Mouse (Mus musculus) MEL (cell line): ENCODE measurements around the gene Ptcra. TPM values are rescaled to one million over a fixed set of nuclear protein-coding genes. Genes with fewer than 3 reads are reported as not detected.
A peak's percentile ranks its signal among the peaks of the same experiment; 100 is the strongest.

Experiments
- DNase-seq: peaks from one replicate; pipeline ENCODE4 v3.0.0; 2011; ENCODE audit warnings: low read depth, low spot score
- H3K27ac ChIP-seq: 2 replicates; pipeline ENCODE4 v1.5.1; 2012; ENCODE audit warnings: low read depth, mild to moderate bottlenecking, control low read depth, low read length, moderate library complexity; ENCODE audit not compliant: control insufficient read depth
- H3K27me3 ChIP-seq, 2 experiments: fragments of 150-350 bp in 1 of 2; sonication (generic) in 1 of 2; 2 replicates each; pipeline ENCODE4 v1.6.1; 2012; ENCODE audit warnings: low read length in 2 of 2, mild to moderate bottlenecking in 2 of 2, improper control_type of control experiment in 1 of 2, moderate library complexity in 1 of 2; ENCODE audit not compliant: insufficient read depth in 2 of 2, control insufficient read depth in 1 of 2
- H3K36me3 ChIP-seq, 2 experiments: 2 replicates each; pipeline ENCODE4 v1.6.1; 2012 to 2014; ENCODE audit warnings: low read length in 2 of 2, improper control_type of control experiment in 1 of 2, inconsistent platforms in 1 of 2, mild to moderate bottlenecking in 1 of 2; ENCODE audit not compliant: insufficient read depth in 2 of 2, control insufficient read depth in 1 of 2
- H3K4me1 ChIP-seq, 2 experiments: fragments of 150-350 bp in 1 of 2; sonication (generic) in 1 of 2; 2 replicates each; pipeline ENCODE4 v1.6.1; 2012; ENCODE audit warnings: low read length in 2 of 2, improper control_type of control experiment in 1 of 2, mild to moderate bottlenecking in 1 of 2; ENCODE audit not compliant: insufficient read depth in 2 of 2, control insufficient read depth in 1 of 2
- H3K4me3 ChIP-seq, 2 experiments: fragments of 150-350 bp in 1 of 2; sonication (generic) in 1 of 2; 2 replicates each; pipeline ENCODE4 v1.5.1; 2012; ENCODE audit warnings: low read depth in 2 of 2, low read length in 2 of 2, mild to moderate bottlenecking in 2 of 2, moderate library complexity in 2 of 2, control low read depth in 1 of 2, improper control_type of control experiment in 1 of 2; ENCODE audit not compliant: control insufficient read depth in 1 of 2, insufficient read depth in 1 of 2
- H3K79me2 ChIP-seq: 2 replicates; pipeline ENCODE4 v1.6.1; 2012; ENCODE audit warnings: mild to moderate bottlenecking, low read length, moderate library complexity; ENCODE audit not compliant: control insufficient read depth, poor library complexity, insufficient read depth
- H3K9ac ChIP-seq: 2 replicates; pipeline ENCODE4 v1.6.1; 2012; ENCODE audit warnings: low read depth, mild to moderate bottlenecking, control low read depth, low read length, moderate library complexity; ENCODE audit not compliant: control insufficient read depth, poor library complexity, severe bottlenecking
- H3K9me3 ChIP-seq: fragments of 150-350 bp; sonication (generic); replicated peaks from 2 replicates; pipeline ENCODE4 v1.6.1; 2012; ENCODE audit warnings: mild to moderate bottlenecking, low read length, improper control_type of control experiment, moderate library complexity; ENCODE audit not compliant: insufficient read depth
- CHD1 ChIP-seq: IDR thresholded peaks from 2 replicates; pipeline ENCODE4 v1.6.1; 2012; ENCODE audit warnings: low read depth, mild to moderate bottlenecking, inconsistent platforms, low read length, improper control_type of control experiment
- E2F4 ChIP-seq: IDR thresholded peaks from 2 replicates; pipeline ENCODE4 v1.6.1; 2011; ENCODE audit warnings: low read depth, low read length, improper control_type of control experiment, borderline replicate concordance
- EP300 ChIP-seq, 2 experiments: IDR thresholded peaks; 2 replicates each; pipeline ENCODE4 v1.6.1; 2011; ENCODE audit warnings: improper control_type of control experiment in 2 of 2, low read length in 2 of 2, low read depth in 1 of 2, mild to moderate bottlenecking in 1 of 2
- GATA1 ChIP-seq: IDR thresholded peaks from 2 replicates; pipeline ENCODE4 v1.6.1; 2011; ENCODE audit warnings: low read depth, low read length, improper control_type of control experiment
- HCFC1 ChIP-seq: IDR thresholded peaks from 2 replicates; pipeline ENCODE4 v1.6.1; 2012; ENCODE audit warnings: low read depth, mild to moderate bottlenecking, inconsistent platforms, low read length, improper control_type of control experiment, moderate library complexity
- JUND ChIP-seq: IDR thresholded peaks from 2 replicates; pipeline ENCODE4 v1.6.1; 2011; ENCODE audit warnings: low read depth, mild to moderate bottlenecking, improper control_type of control experiment, low read length
- MAFK ChIP-seq: IDR thresholded peaks from 2 replicates; pipeline ENCODE4 v1.6.1; 2011; ENCODE audit warnings: low read depth, mild to moderate bottlenecking, low read length, improper control_type of control experiment, borderline replicate concordance
- MYB ChIP-seq: IDR thresholded peaks from 2 replicates; pipeline ENCODE4 v1.6.1; 2011; ENCODE audit warnings: mild to moderate bottlenecking, low read depth, low read length, improper control_type of control experiment
- POLR2A ChIP-seq, 2 experiments: IDR thresholded peaks; 2 replicates each; pipeline ENCODE4 v1.6.1; 2011 to 2012; ENCODE audit warnings: low read length in 2 of 2, mild to moderate bottlenecking in 2 of 2, control low read depth in 1 of 2, improper control_type of control experiment in 1 of 2, low read depth in 1 of 2, moderate library complexity in 1 of 2; ENCODE audit not compliant: control insufficient read depth in 1 of 2, insufficient read depth in 1 of 2, poor library complexity in 1 of 2
- POLR2AphosphoS2 ChIP-seq: IDR thresholded peaks from 2 replicates; pipeline ENCODE4 v1.6.1; 2011; ENCODE audit warnings: low read length, improper control_type of control experiment
- POLR2AphosphoS5 ChIP-seq: IDR thresholded peaks from 2 replicates; pipeline ENCODE4 v1.6.1; 2012; ENCODE audit warnings: low read depth, borderline replicate concordance, mild to moderate bottlenecking, inconsistent platforms, low read length, moderate library complexity, mixed read lengths
- RAD21 ChIP-seq: IDR thresholded peaks from 2 replicates; pipeline ENCODE4 v1.6.1; 2011; ENCODE audit warnings: mild to moderate bottlenecking, low read depth, low read length, improper control_type of control experiment
- RCOR1 ChIP-seq: IDR thresholded peaks from 2 replicates; pipeline ENCODE4 v1.6.1; 2012; ENCODE audit warnings: low read depth, mild to moderate bottlenecking, inconsistent platforms, low read length, improper control_type of control experiment
- USF1 ChIP-seq: IDR thresholded peaks from 2 replicates; pipeline ENCODE4 v1.6.1; 2014; ENCODE audit warnings: low read depth, mild to moderate bottlenecking, inconsistent platforms, low read length, improper control_type of control experiment, moderate library complexity
- ZKSCAN1 ChIP-seq: IDR thresholded peaks from 2 replicates; pipeline ENCODE4 v1.6.1; 2012; ENCODE audit warnings: low read depth, mild to moderate bottlenecking, inconsistent platforms, low read length, improper control_type of control experiment, moderate library complexity
- ZMIZ1 ChIP-seq: IDR thresholded peaks from 2 replicates; pipeline ENCODE4 v1.6.1; 2012; ENCODE audit warnings: low read depth, mild to moderate bottlenecking, inconsistent platforms, low read length, improper control_type of control experiment, moderate library complexity
- polyA plus RNA-seq, 2 experiments: library from polyadenylated mRNA; stranded (reverse) in 1 of 2; unstranded in 1 of 2; fragments of >175 nt in 1 of 2; fragments of >200 nt in 1 of 2; gene quantifications; 2 replicates each; pipeline versions ENCODE4 v1.2.1 to v1.2.4; 2012; ENCODE audit warnings: low replicate concordance in 2 of 2, low read depth in 1 of 2; ENCODE audit not compliant: insufficient read length in 2 of 2, insufficient read depth in 1 of 2, missing spikeins in 1 of 2
- total RNA-seq: library from RNA; depleted of rRNA; stranded (reverse); fragments of 300-350 nt; gene quantifications from 2 replicates; pipeline ENCODE4 v1.2.3, GENCODE M21; 2012

Gene Ptcra
- total and polyA plus RNA-seq, 3 experiments: 1.7 to 1.8 TPM; not detected in 1

- no peaks in the 10 kb centered on the region for H3K27me3 ChIP-seq
- peaks cover 5 to 6% of the 10 kb centered on the region in 2 experiments for H3K36me3 ChIP-seq
Measured at GRCm38 (mm10) chr17:46776087-46776486, 12.6 kb upstream of the Ptcra start.

GRCm38 (mm10) chr17:46775070-46775469 is 11.6 kb upstream of the Ptcra start:
- Histone ChIP-seq H3K9ac (no peak overlapping the region), H3K4me1 (peaks cover 0 to 7% of the 10 kb centered on the region in 2 experiments; a peak in 1 of 4 replicates), H3K36me3 (peaks cover 0 to 3% of the 10 kb centered on the region in 2 experiments; a peak in 3 of 4 replicates), H3K4me3 (no peak overlapping the region), H3K79me2 (peaks cover 10% of the 10 kb centered on the region), H3K9me3 (no peaks in the 10 kb centered on the region), H3K27me3 (no peaks in the 10 kb centered on the region), H3K27ac (no peak overlapping the region)
- no peak for TF ChIP-seq ZKSCAN1
- TF ChIP-seq USF1: no peak
- TF ChIP-seq JUND: no peak
- TF ChIP-seq RCOR1: no peak
- TF ChIP-seq POLR2AphosphoS5: no peak
- TF ChIP-seq E2F4: no peak
- TF ChIP-seq RAD21: no peak
- no peak for TF ChIP-seq GATA1
- TF ChIP-seq MYB: no peak
- no peak for TF ChIP-seq HCFC1
- no peak for TF ChIP-seq MAFK
- no peak for DNase-seq

More at GRCm38 (mm10) chr17:46776087-46776486, 12.6 kb upstream of the Ptcra start:
- TF ChIP-seq MAFK: no peak
- TF ChIP-seq CHD1: no peak
- 0 out of 4 replicates have a peak, but pooled peaks of 1 of the 2 experiments have one; percentile 39 for TF ChIP-seq POLR2A (IDR thresholded peaks at IDR 0.05; ENCODE audit: control insufficient read depth in 1 of 2, insufficient read depth in 1 of 2, low read depth in 1 of 2, low read length in 2 of 2, poor library complexity in 1 of 2)
- TF ChIP-seq ZMIZ1: 0 out of 2 replicates have a peak, but pooled peaks have one; percentile 56
- no peak for TF ChIP-seq JUND
- H3K79me2 ChIP-seq: peaks cover 15% of the 10 kb centered on the region
- H3K9me3 ChIP-seq: no peaks in the 10 kb centered on the region
- no peak overlapping the region for H3K4me3 ChIP-seq
- peaks cover 0 to 11% of the 10 kb centered on the region in 2 experiments; a peak in 2 of 4 replicates for H3K4me1 ChIP-seq
- no peak overlapping the region for H3K9ac ChIP-seq
- peak; percentile 28 for DNase-seq
- H3K27ac ChIP-seq: no peak overlapping the region

GRCm38 (mm10) chr17:46774131-46774472 is 10.6 kb upstream of the Ptcra start:
- Histone ChIP-seq H3K4me3 (peak overlapping the region; percentile 69 to 91), H3K36me3 (peaks cover 0 to 2% of the 10 kb centered on the region in 2 experiments; a peak in 2 of 4 replicates), H3K27ac (peak overlapping the region; percentile 42), H3K4me1 (peaks cover 0 to 7% of the 10 kb centered on the region in 2 experiments; a peak in 1 of 4 replicates), H3K9ac (peak overlapping the region; percentile 96), H3K79me2 (peaks cover 10% of the 10 kb centered on the region), H3K9me3 (no peaks in the 10 kb centered on the region), H3K27me3 (no peaks in the 10 kb centered on the region)
- TF ChIP-seq EP300 (IDR thresholded peaks at IDR 0.05; ENCODE audit: low read depth in 1 of 2, low read length in 2 of 2): no peak
- TF ChIP-seq POLR2A (IDR thresholded peaks at IDR 0.05; ENCODE audit: control insufficient read depth in 1 of 2, insufficient read depth in 1 of 2, low read depth in 1 of 2, low read length in 2 of 2, poor library complexity in 1 of 2): 0 out of 4 replicates have a peak, but pooled peaks of 1 of the 2 experiments have one; percentile 16
- TF ChIP-seq POLR2AphosphoS2: peak; percentile 60; the same call in 1 of the 2 replicates
- no peak for DNase-seq
